Mouse (Mus musculus) C2C12 (cell line): ENCODE data around the gene Rhox7a.
"Not testable (repeated sequence)": the region's sequence is repeated elsewhere in the genome, so short reads cannot be mapped to it uniquely, and the experiment has no call there.

Source experiments
- CTCF ChIP-seq: IDR thresholded peaks from one replicate; pipeline ENCODE4 v1.5.1; 2011; ENCODE audit not compliant: control insufficient read depth, insufficient read depth, insufficient read length
- MYOD1 ChIP-seq: IDR thresholded peaks from one replicate; pipeline ENCODE4 v1.6.1; 2011; ENCODE audit warnings: low read depth; ENCODE audit not compliant: control insufficient read depth, insufficient read length
- USF1 ChIP-seq: IDR thresholded peaks from one replicate; pipeline ENCODE4 v1.6.1; 2011; ENCODE audit warnings: low read depth, mild to moderate bottlenecking, control low read depth, moderate library complexity

GRCm38 (mm10) chrX:37826610-37827009 is 4.9 kb upstream of the Rhox7a start, which contains the start of gene Rhox6:
- not testable (repeated sequence) for TF ChIP-seq CTCF, USF1, MYOD1
